Mouse (Mus musculus): ENCODE results near the gene Acsl5.

Gene Acsl5

GRCm38 (mm10) chr19:55290621-55291270, 39.0 kb downstream of the Acsl5 start:
- DNase-seq: no peak

- DNase-seq: no peak
Observed at GRCm38 (mm10) chr19:55292210-55292850, 40.6 kb downstream of the Acsl5 start.

- DNase-seq: no peak
Observed at GRCm38 (mm10) chr19:55293175-55293574, 41.4 kb downstream of the Acsl5 start.

- DNase-seq: no peak
Observed at GRCm38 (mm10) chr19:55295075-55295474, 43.3 kb downstream of the Acsl5 start.

GRCm38 (mm10) chr19:55295556-55295955, 43.8 kb downstream of the Acsl5 start:
- DNase-seq: no peak

- no peak for DNase-seq
Observed at GRCm38 (mm10) chr19:55296301-55296700, 44.6 kb downstream of the Acsl5 start.

- DNase-seq: no peak
Observed at GRCm38 (mm10) chr19:55297489-55297888, 45.8 kb downstream of the Acsl5 start.

GRCm38 (mm10) chr19:55297961-55298360, 46.2 kb downstream of the Acsl5 start:
- no peak for DNase-seq

GRCm38 (mm10) chr19:55299378-55299777, 47.6 kb downstream of the Acsl5 start:
- DNase-seq: no peak

GRCm38 (mm10) chr19:55300525-55300924, 48.8 kb downstream of the Acsl5 start:
- no peak for DNase-seq

GRCm38 (mm10) chr19:55305024-55305423, 53.3 kb downstream of the Acsl5 start:
- no peak for DNase-seq

- no peak for DNase-seq
Observed at GRCm38 (mm10) chr19:55311874-55312273, 60.1 kb downstream of the Acsl5 start.

GRCm38 (mm10) chr19:55313649-55314048, 61.9 kb downstream of the Acsl5 start:
- no peak for DNase-seq

GRCm38 (mm10) chr19:55315452-55316108, 63.8 kb downstream of the Acsl5 start, which contains the start of gene Zdhhc6:
Gene Zdhhc6 (minus strand): TSS chr19:55316032.
- peak; percentile 76 for DNase-seq

- DNase-seq: peak; percentile 87
Observed at GRCm38 (mm10) chr19:55316109-55316714, 64.5 kb downstream of the Acsl5 start, which contains the start of gene Vti1a. Gene Vti1a (plus strand): TSS chr19:55316295.

- no peak for DNase-seq
Observed at GRCm38 (mm10) chr19:55316901-55317300, 65.2 kb downstream of the Acsl5 start.

GRCm38 (mm10) chr19:55319036-55319435, 67.3 kb downstream of the Acsl5 start:
- DNase-seq: no peak

- DNase-seq: no peak
Observed at GRCm38 (mm10) chr19:55319521-55319920, 67.8 kb downstream of the Acsl5 start.

- DNase-seq: no peak
Observed at GRCm38 (mm10) chr19:55322604-55323003, 70.9 kb downstream of the Acsl5 start.

- DNase-seq: no peak
Observed at GRCm38 (mm10) chr19:55327510-55327909, 75.8 kb downstream of the Acsl5 start.

GRCm38 (mm10) chr19:55331776-55332175, 80.0 kb downstream of the Acsl5 start:
- DNase-seq: no peak

- peak; percentile 52 for DNase-seq
Observed at GRCm38 (mm10) chr19:55332641-55333268, 81.0 kb downstream of the Acsl5 start.

GRCm38 (mm10) chr19:55335881-55336280, 84.1 kb downstream of the Acsl5 start:
- no peak for DNase-seq

All from cerebellum, adult 11 months (tissue).